Mouse (Mus musculus) layer of hippocampus, postnatal 10 days (tissue): Measurements from ENCODE around the gene Pgbd1. TPM values are rescaled to one million over a fixed set of nuclear protein-coding genes. Genes with fewer than 3 reads are reported as not detected.

ENCODE experiments used
- DNase-seq, 2 experiments: peaks; one replicate each; pipeline ENCODE4 v3.0.0; 2021; ENCODE audit warnings: low spot score in 2 of 2
- microRNA-seq, 2 experiments: library from miRNA; unstranded; fragments of <30 nt; microRNA quantifications; one replicate each; pipeline ENCODE4 v1.2.0; 2021
- total RNA-seq, 2 experiments: library from RNA; stranded (reverse); gene quantifications; 2 replicates each; pipeline ENCODE4 v1.2.3; 2021

Pgbd1 gene
- total RNA-seq, 2 experiments from 2014 or later = 1.4 to 1.7 TPM

DNA sequence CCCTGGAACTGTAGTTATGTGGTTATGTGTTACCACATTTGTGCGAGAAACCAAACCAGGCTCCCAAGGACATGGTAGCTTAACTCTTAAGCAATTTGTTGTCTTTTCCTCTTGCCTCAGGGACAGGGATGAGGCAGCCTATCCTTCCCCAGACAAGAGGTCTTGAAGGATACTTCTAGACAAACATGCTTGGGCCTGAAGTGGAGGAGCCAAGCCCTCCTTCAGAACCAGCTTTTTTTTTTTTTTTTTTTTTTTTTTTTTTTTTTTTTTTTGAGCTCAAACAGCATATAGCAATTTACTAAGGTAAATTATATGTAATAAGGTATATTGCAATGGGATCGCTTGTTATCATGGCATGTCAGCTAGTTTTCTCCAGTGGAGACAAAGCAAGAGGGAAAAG, 25.1 kb downstream of the Pgbd1 start:
- no peak for DNase-seq

DNA sequence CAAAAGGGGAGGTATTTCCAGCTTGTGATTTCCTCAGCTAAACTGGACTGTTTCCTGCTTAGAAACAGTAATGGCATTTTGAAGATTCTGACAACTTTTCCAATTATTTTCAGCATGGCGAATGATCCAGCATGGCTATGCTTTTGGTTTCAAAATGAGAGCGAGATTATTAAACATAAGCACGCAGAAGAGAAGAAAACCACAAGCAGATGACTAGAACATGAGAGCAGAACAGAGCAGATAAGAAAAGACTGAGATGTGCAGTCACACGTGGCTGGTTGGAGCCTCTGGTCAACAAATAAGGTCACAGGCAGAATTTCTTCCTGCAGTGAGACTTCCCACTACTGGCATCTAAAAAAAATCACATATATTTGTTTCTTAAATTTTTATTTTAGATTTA, 25.6 kb downstream of the Pgbd1 start:
- no peak for DNase-seq

DNA sequence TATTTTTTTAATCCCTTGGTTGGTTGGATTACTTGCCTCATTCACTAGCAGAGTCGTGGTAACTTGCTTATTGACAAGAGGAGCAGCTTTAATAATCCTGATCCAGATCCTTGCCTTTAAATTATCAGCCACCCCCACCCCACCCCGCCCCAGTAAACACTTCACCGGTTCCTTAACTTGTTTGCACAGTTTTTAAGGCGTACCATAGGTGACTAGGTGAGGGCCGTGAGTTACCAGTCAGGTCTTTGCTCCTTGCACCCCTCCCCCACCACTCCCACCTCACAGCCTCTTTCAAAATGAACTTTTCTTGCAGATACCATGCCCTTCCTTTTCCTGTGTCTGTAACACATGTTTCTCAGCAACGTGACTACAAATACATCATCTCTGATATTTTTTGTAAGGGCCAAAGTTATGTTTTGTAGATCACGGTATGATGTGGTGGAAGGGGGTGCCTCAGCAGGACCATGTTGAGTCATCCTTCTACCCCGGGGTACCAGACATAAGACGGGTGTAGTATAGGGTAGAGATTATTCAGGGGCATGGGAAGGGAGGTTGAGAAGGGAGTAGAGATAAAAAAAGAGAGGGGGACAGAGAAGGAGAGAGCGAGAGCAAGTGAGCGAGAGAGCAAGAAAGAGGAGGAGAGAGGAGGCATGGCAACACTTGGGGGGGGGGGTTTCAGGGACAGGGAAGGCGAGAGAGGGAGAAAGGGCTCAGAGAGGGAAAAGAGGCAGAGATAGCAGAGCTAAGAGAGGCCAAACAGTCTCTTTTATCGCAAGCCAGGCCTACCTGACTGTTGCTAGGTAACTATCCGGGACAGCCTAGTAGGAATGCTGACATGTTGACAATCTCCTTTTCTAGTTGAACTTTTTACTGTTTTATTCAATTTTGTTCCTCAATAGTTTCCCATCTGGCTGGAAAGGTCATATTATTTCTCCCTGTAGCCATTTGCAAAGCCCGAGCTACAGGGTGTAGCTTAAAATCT, 26.3 kb downstream of the Pgbd1 start:
- no peak for DNase-seq

DNA sequence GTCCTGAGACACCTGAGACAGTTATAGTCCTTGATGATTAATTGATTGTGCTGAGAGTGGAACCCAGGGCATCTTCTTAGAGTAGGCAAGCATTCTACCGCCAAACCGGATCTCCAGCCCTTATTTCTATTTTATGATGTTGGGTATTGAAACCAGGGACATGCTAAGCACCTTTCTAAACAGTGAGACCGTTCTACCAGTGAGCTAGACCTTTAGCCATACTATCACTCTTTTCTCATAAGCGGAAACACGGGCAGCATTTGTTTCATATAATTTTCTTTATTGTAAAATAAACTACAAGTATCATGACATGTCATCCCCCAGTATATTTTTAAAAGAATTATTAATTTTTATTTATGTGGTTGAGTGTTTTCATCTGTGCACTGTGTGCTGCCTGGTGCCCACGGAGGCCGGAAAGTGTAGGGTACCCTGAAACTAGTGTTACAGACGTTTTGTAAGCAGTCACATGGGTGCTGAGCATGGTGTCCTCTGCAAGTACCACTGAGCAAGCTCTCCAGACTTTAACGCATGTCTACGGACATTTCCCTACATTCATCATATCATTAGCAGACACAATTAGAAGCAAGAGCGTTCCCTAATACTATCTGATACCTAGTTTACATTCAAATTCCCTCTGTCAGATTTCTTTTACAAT, 31.9 kb downstream of the Pgbd1 start:
- no peak for DNase-seq

DNA sequence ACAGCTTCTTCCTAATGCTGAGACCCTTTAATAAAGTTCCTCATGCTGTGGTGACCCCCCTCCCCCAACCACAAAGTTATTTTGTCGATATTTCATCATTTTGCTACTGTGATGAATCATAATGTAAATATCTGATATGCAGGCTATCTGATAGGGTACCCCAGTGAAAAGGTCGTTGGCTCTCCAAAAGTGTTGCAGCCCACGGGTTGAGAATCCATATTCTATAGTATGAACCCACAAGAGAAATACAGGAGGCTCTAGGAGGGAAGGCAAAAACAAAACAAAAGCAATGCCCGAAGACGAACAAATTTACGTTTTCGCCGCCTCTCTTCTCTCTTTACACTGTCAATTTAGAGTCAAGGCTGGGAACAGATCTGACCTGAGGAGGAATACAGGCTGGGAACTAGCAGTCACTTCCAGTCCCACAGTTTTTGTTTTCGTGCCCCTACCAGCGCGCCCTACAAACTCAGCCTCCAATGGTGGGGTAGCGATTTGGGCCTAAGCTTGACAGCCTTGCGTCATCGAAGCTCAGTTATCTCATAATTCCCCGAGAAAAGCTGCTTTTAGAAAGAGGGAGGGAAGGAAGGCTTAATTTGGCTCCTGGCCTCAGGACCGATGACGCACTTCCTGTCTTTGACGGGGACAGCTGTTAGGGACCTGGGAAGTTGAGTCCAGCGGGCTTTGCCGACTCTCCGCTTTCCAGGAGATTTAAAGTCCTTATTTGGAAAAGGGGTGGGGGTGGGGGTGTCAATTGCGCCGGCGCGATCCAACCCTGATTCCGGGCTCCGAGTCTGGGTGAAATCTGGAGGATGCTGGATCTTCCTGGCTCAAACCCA, 32.7 kb downstream of the Pgbd1 start:
- peak; percentile 79 for DNase-seq

DNA sequence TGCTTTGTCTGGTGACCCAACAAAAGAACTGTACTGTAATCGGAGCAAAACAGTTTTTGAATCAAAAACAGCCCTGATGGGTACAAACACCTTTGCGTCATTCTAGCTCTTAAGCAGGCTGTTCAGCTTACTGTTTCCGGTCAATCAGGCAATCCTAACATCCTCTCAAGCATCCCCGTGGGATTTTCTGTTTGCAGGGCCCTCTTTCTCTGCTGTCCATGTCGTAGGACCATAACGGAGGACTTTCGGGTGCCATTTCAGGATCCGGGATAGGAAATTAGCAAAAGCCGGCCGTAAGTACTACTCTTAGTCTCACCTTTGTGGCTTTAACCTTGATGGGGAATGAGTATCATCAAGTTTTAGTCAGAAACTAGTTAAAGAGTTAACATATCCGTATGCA, 33.5 kb downstream of the Pgbd1 start:
- DNase-seq = no peak

DNA sequence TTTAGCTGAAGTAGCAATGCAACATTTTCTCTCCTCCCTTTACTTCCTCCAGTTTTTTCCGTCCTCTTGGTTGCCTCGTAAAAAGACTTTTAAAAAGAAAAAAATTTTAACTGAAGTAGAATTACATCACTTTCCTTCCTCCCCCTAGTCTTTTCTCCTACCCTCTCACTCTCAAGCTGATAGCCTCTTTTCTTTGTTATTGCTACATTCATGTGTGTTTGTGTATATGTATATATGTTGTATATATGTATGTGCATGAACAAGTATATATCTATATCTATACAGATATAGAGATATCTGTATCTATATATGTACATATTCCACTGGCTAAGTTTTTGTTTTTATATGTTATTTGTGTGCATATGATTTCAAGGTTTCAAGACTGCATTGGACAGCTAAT, 38.0 kb downstream of the Pgbd1 start:
- DNase-seq = no peak

DNA sequence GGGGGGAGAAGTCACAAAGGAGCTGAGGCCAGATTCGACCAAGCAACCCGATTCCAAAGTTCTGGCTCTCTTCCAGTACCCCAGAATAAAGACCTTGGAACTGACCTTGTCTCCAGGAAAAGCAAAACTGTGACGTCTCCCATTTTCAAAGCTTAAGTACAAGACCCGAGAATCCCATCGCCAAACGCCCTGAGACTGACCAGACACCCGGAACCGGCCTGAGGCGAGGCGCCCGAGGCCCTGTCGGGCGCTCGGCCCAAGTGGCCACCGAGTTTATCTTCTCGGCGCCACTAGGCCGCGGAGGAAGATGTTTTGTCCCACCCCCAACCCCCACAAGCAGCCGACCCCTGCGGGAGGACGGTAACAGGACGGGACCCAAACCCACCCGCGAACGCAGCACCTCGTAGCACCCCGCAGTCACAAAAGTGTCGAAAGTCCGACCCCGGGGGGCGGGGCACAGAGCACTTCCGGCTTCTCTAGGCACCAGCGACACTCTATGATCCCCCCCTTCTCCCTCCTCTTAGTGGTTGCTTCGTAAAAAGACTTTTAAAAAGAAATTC, 38.5 kb downstream of the Pgbd1 start, which contains the start of gene Zkscan3:
Gene Zkscan3, minus strand, starts transcription at position 469 of the 560 bp plus-strand sequence.
- peak; percentile 85 to 88 for DNase-seq

DNA sequence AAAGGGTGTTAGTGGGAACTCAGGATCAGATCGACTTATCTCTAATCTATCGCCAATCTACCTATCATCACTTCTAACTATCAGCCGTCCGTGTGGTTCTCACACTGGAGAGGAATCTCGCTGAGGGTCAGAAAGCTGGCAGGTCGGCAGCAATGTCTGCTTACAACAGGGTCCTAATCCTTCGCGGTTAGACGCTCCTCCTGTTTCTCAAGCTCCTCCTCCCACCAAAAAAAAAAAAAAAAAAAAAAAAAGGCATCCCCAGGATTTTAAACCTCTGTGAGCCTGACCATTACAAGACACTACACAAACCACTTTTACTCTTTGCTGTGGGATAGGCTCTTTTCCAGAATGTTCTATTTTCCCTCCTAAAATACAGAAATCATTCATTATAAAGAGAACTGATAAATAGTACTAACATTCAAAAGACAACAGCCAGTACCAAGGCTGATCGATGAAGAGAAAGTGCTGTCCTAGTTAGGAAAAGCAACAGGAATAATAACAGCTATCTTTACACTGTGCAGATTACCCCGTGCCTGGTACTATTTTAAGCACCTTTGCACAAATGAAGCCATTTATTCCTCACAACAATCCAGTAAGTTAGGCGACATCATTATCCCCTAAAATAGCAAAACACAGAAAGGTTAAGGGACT, 39.1 kb downstream of the Pgbd1 start:
- no peak for DNase-seq

DNA sequence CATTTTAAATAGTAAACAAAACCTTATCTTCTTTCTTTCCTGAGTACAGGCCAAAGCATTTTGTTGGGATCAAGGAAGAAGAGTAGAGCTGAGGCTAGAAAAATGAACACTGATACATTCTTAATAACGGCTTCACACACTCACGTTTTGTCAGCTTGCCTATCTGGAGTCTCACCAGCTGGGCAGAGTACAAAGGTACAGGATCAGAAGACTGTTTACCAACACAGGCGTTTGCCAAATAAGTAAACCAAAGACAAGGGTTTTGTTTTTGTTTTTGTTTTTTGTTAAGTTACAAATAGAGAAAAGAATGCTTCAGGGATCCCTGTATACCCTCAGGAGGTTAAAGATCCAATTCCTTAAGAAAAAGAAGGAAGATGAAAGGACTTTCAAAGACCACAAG, 39.7 kb downstream of the Pgbd1 start:
- DNase-seq = no peak

DNA sequence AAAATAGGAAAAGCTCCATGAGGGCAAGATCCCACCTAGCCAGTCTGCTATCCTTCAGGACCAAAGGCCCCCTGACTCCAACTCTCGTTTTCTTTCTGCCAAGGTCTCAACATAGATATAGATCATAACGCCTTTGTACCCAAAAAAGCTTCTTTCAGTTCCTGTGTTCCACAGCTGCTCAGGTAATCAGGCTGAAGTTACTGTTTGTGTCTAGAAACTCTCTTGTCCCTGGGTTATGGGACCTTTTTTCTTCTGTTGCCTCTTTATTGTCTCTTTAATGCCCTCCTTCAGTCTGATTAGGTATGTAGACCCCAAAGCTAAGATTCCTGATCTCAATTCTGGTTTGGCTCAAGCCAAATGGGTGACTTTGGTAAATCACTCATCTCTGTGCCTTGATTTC, 43.4 kb downstream of the Pgbd1 start:
- DNase-seq = no peak

DNA sequence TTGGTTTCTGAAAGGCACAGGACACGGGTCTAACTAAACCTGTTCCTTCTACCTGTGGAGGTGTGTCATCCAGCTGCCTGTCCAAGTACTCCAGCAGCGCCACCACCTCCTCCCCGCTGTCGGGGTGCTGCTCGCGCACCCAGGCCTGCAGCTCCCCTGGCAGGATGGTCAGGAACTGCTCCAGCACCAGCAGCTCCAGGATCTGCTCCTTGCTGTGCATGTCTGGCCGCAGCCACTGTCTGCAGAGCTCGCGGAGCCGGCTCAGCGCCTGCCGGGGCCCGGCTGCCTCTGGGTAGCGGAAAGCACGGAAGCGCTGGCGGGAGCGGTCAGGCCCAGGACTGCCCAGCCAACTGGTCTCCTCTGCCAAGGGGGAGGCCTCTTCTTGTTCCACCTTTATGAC, 44.8 kb downstream of the Pgbd1 start:
- peak; percentile 18 to 25 for DNase-seq

DNA sequence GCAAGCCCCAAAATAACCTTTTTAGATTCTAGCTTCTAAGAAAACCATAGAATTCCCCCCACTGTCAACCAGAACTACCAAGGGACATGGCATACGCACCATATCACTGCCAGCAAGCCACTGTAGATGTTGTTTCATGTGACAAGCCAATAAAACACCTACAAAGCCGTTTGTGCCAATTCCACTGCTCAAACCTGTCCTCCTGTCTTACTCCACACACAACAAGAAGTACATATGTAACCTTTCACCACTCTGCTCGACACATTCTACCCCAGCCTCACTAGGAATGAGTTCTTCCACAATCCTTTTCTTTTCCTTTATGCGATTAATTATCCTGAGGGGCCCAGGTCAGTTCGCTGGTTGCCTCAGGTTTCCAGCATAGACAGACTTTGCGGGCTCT, 45.2 kb downstream of the Pgbd1 start:
- DNase-seq = no peak

DNA sequence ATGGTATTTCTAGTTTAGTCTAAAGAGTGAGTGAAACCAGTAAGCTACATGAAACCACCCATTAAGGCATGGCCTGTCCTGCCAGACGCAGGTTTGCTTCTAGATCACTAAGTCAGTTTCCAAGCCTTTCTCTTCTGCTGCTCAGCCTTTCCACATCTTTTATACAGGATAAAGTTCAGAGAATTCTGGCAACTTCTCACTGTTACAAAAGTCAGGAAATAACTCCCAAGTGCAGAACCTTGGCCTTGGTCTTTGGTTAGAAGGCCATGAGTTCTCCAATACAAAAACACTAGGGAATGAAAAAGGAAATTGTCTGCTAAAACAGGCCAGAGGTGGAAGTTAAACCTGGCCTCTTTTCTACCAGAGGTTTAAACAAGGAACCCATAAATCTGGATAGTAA, 45.6 kb downstream of the Pgbd1 start:
- DNase-seq = no peak

DNA sequence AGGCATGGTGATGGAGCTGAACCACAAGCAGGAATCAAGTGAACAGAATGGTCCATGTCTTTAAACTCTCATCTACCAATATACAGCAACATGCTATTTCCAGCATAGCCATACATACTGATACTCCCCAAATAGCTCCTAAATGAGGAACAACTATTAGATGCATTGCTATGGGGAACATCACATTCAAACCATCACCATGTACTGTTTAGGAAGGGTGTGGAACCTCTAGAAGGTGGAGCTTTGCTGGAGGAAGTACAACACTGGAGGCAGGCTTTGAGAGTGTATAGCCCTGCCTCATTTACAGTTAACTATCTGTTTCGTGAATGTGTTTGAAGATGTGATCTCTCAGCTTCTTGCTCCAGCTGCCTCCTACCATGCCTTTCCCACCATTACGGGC, 63.1 kb downstream of the Pgbd1 start:
- DNase-seq = no peak

DNA sequence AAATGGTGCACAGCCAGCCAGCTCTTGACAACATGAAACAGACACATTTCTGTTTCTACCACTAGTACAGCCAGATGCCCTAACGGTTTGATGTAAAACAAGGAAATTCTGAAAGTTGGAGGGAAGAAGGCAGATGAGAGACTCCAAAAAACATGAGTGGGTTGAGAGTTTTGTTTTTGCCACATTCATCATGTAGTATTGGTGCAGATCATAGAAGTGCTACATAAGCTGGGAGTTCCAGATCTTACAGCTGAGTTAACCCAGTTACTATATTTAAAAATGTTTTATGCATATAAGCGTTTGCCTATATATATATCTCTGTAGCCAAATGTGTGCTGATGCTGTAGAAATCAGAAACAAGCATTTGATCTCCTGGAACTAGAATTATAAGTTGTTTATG, 68.2 kb downstream of the Pgbd1 start:
- DNase-seq = no peak

Small RNA genes within 50 kb of the gene (microRNA-seq; reads per million reads assigned to microRNA genes)
- gene Mir1896 (0 reads per million in 2 experiments), gene Mir6942 (0.59 to 0.67 reads per million in 2 experiments)

Other genes starting within 250 kb of the Pgbd1 start
- gene Gpx5, start 148.3 kb downstream of the Pgbd1 start, total RNA-seq = not detected
- gene Gpx6, start 128.9 kb downstream of the Pgbd1 start, total RNA-seq = not detected
- gene Olfr1367, start 94.1 kb downstream of the Pgbd1 start, total RNA-seq = not detected
- gene Zscan12, start 78.2 kb downstream of the Pgbd1 start, total RNA-seq = 10 to 100 TPM in 1 of 2 experiments, 1 to 10 TPM in 1; 9.9 to 10.2 TPM
- gene Zkscan3, start 38.3 kb downstream of the Pgbd1 start, total RNA-seq = 10 to 100 TPM; 41.7 to 42.0 TPM
- gene Zscan26, start 12.7 kb upstream of the Pgbd1 start, total RNA-seq = 10 to 100 TPM; 26.9 to 29.4 TPM
- 1 to 10 TPM; 1.0 to 1.2 TPM for gene Nkapl, start 27.5 kb upstream of the Pgbd1 start, total RNA-seq
- 1 to 10 TPM; 6.6 to 7.9 TPM for gene Zkscan4, start 37.8 kb upstream of the Pgbd1 start, total RNA-seq
- not detected for gene Gm10065, start 38.4 kb upstream of the Pgbd1 start, total RNA-seq
- 10 to 100 TPM; 16.0 to 17.7 TPM for gene AK157302, start 54.2 kb upstream of the Pgbd1 start, total RNA-seq
- 10 to 100 TPM; 48.8 to 72.4 TPM for gene Gm11273, start 60.4 kb upstream of the Pgbd1 start, total RNA-seq
- gene Zkscan8, start 90.1 kb upstream of the Pgbd1 start, total RNA-seq = 10 to 100 TPM; 12.9 to 15.9 TPM
- not detected for gene Olfr1366, start 101.8 kb upstream of the Pgbd1 start, total RNA-seq
- gene Olfr1535, start 118.8 kb upstream of the Pgbd1 start, total RNA-seq = not detected
- not detected for gene Olfr1364, start 140.7 kb upstream of the Pgbd1 start, total RNA-seq
- not detected for gene Olfr1362, start 173.0 kb upstream of the Pgbd1 start, total RNA-seq
- gene Olfr11, start 201.5 kb upstream of the Pgbd1 start, total RNA-seq = not detected
- gene Olfr1361, start 222.3 kb upstream of the Pgbd1 start, total RNA-seq = not detected
- not detected for gene Olfr1360, start 236.3 kb upstream of the Pgbd1 start, total RNA-seq